Mouse (Mus musculus): ENCODE measurements around the gene Ipmk. TPM values are rescaled to one million over a fixed set of nuclear protein-coding genes. Genes with fewer than 3 reads are reported as not detected.
"Not testable (repeated sequence)": the region's sequence is repeated elsewhere in the genome, so short reads cannot be mapped to it uniquely, and the experiment has no call there.

Ipmk gene
- polyA plus RNA-seq, 1 experiment from 2014 or later = 14.3 TPM

DNA sequence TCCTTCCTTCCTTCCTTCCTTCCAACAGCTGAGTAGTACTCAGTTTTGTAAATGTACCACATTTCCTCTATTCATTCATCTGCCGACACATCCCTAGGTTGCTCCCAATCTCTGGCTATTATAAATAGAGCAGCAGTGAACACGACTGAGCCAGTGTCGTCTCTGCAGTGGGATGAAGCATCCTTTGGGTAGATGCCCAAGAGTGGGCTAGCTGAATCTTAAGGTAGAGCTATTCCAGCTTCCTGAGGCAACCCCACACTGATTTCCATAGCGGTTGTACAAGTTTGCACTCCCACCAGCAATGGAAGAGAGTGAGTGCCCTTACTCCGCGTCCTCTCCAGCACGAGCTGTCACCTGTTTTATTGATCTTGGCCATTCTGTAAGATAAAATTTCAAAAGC is 32.8 kb downstream of the Ipmk start:
- Histone ChIP-seq H3K4me1 (peaks cover 32% of the 10 kb centered on the region), H3K27ac (no peak overlapping the region), H3K4me2 (no peak overlapping the region), H3K9ac (no peak overlapping the region), H3K9me3 (replicated peaks) (no peaks in the 10 kb centered on the region), H3K36me3 (peaks cover 43% of the 10 kb centered on the region), H3K27me3 (no peaks in the 10 kb centered on the region), H3K4me3 (replicated peaks) (no peak overlapping the region)
- ATAC-seq (replicated peaks; ENCODE audit: low FRiP score) = no peak
- 91% methylated on average over 7 of the region's 7 CpGs for WGBS

DNA sequence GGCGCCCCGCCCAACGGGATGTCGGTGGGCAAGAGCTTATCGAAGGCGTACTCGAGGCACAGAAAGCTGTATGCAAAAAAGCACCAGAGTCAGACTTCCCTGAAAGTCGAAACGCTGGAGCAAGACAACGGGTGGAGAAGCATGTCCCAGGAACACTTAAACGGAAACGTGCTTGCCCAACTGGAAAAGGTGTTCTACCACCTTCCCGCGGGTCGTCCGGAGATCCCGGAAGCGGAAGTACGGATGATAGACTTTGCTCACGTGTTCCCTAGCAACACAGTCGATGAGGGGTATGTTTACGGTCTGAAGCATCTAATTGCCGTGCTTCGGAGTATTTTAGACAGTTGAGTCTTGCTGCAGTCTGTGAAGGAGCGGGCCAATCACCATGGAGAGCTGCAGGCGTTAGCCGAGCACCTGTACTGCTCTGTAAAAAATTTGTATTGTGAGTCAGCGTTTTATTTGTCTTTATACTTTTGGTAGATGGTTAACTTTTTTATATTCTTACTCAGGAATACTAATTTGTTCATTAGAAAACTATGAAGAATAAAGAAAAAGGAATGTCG is 34.0 kb downstream of the Ipmk start:
- WGBS = 68% methylated on average over 29 of the region's 29 CpGs
- Histone ChIP-seq H3K9ac (no peak overlapping the region), H3K9me3 (replicated peaks) (no peaks in the 10 kb centered on the region), H3K4me1 (peaks cover 32% of the 10 kb centered on the region), H3K4me3 (replicated peaks) (0 out of 2 replicates have a peak overlapping the region, but pooled peaks have one; percentile 0), H3K27ac (peak overlapping the region; percentile 74), H3K36me3 (peaks cover 41% of the 10 kb centered on the region), H3K27me3 (no peaks in the 10 kb centered on the region), H3K4me2 (peak overlapping the region; percentile 36)
- ATAC-seq (replicated peaks; ENCODE audit: low FRiP score) = peak; percentile 27; the same call in 1 of the 2 replicates

DNA sequence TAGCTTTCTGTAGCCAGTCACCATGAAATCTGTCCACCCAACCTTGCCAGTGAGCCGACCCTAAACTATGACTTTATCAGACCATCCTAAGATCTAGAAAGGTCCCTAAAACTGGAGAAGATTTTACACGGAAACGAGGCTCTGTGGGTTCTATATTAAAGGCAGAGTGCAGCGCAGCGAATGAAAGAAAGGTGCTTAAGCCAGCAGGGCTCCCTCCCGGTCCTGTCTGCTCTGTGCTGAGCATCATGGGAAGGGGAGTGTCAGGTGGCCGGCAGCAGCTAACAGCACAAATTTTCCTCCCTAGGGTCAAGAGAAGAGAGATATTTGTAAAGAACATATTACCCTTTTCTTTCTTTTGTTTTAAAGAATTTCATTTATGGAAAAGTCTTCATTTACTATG is 34.5 kb downstream of the Ipmk start:
- Histone ChIP-seq H3K4me3 (replicated peaks) (0 out of 2 replicates have a peak overlapping the region, but pooled peaks have one; percentile 0), H3K27me3 (no peaks in the 10 kb centered on the region), H3K9me3 (replicated peaks) (no peaks in the 10 kb centered on the region), H3K4me1 (peaks cover 32% of the 10 kb centered on the region), H3K27ac (peak overlapping the region; percentile 74), H3K36me3 (peaks cover 35% of the 10 kb centered on the region), H3K4me2 (peak overlapping the region; percentile 36), H3K9ac (no peak overlapping the region)
- ATAC-seq (replicated peaks; ENCODE audit: low FRiP score) = no peak
- WGBS = 46% methylated on average over 7 of the region's 7 CpGs

DNA sequence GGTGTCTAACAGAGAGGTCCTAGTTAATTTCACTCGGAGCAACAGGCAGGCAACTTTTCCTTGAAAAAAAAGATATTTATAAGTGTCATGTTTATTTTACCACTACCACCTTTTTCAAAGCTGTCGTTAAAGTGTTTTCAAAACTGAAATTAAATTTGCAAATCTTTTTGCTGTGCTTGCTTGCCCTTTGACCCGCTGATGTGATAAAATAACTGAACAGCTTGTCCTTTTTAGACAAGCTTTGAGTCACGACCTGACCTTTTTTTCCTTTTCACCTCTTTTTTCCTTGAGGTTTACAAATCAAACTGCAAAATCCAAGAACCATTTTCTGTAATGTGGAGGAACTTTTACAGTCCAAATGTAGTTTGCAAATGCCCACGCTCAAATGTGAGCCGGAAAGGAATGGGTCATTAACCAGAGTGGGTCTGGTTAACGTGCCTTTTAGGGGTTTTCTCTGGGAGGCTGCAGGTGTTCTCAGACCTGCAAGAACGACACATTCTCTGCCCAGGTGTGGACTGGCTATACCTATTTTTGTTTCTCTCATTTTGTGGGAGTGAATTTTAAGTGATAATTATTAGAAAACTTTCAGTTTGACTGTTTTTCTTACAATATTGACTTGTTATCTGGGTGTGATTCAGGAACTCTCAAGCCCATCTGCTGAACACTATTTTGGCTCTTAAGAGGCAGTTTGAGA is 35.4 kb downstream of the Ipmk start:
- Histone ChIP-seq H3K9ac (no peak overlapping the region), H3K27me3 (no peaks in the 10 kb centered on the region), H3K4me2 (no peak overlapping the region), H3K27ac (peak overlapping the region; percentile 64), H3K36me3 (peaks cover 29% of the 10 kb centered on the region; the same call in 1 of the 2 replicates), H3K9me3 (replicated peaks) (no peaks in the 10 kb centered on the region), H3K4me1 (peaks cover 32% of the 10 kb centered on the region), H3K4me3 (replicated peaks) (no peak overlapping the region)
- WGBS = 28% methylated on average over 8 of the region's 8 CpGs
- no peak; the same call in 1 of the 2 replicates for ATAC-seq (replicated peaks; ENCODE audit: low FRiP score)

DNA sequence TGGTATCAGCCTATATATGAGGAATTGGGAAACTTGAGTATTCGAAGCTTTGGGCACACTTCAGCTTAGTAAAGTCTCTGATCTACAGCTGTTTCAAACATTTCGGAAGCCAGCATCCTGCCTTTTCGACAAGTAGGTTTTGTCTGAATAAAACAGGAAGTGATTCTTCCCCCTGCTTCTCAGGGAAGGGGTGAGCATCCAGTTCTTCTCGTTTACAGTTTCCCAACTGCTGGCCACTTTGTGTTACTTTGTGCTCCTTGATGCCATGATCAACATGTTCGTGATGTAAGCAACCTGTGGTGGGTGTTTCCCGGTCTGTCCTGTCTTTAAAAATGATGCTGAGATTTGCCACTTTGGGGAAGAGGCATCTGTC is 36.0 kb downstream of the Ipmk start:
- 56% methylated on average over 6 of the region's 6 CpGs for WGBS

DNA sequence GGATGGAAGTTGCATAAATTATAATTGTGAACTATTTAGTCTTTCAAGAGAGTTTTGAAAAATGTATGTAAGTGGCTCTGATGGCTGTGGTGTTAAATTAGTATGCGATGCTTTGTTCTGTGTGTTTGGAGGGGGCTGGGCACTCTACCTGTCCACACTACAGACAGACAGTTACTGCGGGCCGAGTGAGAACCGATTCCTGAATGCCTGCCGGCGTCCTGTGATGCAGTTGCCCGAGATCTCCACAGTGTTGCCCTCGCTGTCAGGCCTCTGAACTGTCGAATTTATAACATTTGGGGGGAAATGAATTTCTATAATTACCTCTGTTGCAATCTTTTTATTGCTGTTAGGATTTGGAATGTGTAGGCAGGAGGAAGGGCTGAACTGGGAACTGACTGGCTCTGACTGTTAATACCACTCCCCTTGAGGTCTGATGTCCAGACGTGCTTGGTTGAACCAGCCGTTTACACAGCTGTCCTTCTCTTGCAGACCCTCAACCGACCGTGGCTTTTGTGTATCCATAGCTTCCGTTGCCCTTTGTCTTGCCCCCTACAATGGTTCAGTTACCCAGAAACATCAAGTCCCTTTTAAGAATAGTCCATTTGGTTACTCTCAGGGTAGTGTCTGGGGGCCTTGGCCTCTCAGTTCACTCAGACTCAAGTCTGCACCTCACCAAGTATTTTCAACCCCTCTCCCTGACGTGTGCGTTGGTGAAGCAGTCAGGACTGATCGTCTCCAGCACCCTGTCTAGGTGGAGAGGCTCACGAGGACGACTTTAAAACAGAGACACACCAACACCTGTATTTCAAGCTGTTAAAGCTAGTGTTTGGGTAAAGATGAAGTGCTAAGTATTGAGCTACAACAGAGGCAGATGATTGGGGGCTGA is 36.8 kb downstream of the Ipmk start:
- peak; percentile 83 for ATAC-seq (replicated peaks; ENCODE audit: low FRiP score)
- Histone ChIP-seq H3K4me2 (no peak overlapping the region), H3K4me1 (peaks cover 32% of the 10 kb centered on the region), H3K27me3 (no peaks in the 10 kb centered on the region), H3K36me3 (peaks cover 18% of the 10 kb centered on the region; the same call in 1 of the 2 replicates), H3K9ac (no peak overlapping the region), H3K4me3 (replicated peaks) (no peak overlapping the region), H3K9me3 (replicated peaks) (no peaks in the 10 kb centered on the region), H3K27ac (peak overlapping the region; percentile 39)
- WGBS = 38% methylated on average over 19 of the region's 19 CpGs

More for the DNA sequence above, 36.0 kb downstream of the Ipmk start:
- not testable (repeated sequence) for H3K9me3 ChIP-seq (replicated peaks); H3K4me3 ChIP-seq (replicated peaks); H3K9ac ChIP-seq; H3K4me2 ChIP-seq; ATAC-seq (replicated peaks; ENCODE audit: low FRiP score); H3K27me3 ChIP-seq
- peaks cover 26% of the 10 kb centered on the region; the same call in 1 of the 2 replicates for H3K36me3 ChIP-seq
- peak overlapping the region; percentile 64 for H3K27ac ChIP-seq
- H3K4me1 ChIP-seq = peaks cover 32% of the 10 kb centered on the region

DNA sequence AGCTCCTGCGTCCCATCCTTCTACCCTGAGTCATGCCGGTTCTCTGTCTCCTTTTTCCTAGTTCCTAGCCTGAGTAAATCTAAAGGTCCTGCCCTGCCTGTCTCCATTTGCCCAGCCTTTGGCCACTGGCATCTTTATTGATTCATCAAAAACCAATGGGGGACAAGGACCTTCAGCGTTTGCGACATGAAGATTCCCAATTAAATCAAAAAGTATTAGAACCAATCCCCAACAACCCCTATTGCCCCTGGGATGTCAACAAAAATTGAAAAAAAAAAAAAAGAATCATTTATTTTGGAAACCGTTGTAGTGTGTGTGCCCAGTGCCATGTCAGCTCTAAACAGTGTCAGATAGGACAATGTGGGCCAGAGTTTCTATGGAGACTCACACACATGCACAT is 41.7 kb downstream of the Ipmk start:
- Histone ChIP-seq H3K4me2 (no peak overlapping the region), H3K36me3 (no peaks in the 10 kb centered on the region), H3K27ac (no peak overlapping the region), H3K4me3 (replicated peaks) (no peak overlapping the region), H3K27me3 (no peaks in the 10 kb centered on the region), H3K4me1 (peaks cover 8% of the 10 kb centered on the region), H3K9ac (no peak overlapping the region), H3K9me3 (replicated peaks) (0 out of 2 replicates have a peak, but pooled peaks cover 7% of the 10 kb centered on the region)
- no peak for ATAC-seq (replicated peaks; ENCODE audit: low FRiP score)
- WGBS = 97% methylated on average over 5 of the region's 5 CpGs

DNA sequence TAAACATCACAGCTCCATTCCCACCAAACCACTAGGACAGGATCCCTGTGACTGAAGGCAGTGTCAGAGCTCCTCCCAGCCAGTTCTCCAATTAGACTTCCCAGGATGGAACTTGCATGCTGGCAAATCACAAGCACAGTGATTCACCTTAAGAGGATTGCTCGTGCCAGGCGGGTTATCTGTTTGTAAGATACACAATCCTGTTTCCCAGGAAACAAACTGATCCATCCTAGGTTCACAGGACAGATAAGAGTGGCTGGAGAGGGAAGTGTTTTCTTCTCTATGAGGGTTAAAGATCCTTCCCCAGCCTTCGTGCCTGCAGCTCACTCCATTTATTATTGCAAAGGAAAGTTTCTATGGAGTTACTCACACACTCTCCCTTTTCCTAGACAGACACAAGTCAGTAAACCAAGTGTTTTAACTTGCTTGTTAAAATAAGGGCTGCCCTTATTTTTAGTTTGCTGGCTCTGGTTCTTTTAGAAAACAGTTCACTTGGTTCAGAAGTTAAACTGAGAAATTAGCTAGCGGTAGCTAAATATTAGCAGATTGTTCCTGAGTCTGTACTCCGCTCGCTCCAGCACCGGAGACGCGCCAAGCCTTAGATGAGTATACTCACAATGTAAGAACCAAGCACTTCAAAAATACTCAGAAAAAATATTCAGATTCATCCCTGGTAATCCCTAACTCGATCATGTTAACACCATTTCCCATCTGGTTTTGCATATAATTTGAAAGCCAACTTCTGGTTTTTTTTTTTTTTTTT is 51.0 kb downstream of the Ipmk start:
- no peak overlapping the region for H3K4me3 ChIP-seq (replicated peaks)
- no peak overlapping the region for H3K9ac ChIP-seq
- H3K9me3 ChIP-seq (replicated peaks) = no peaks in the 10 kb centered on the region
- no peaks in the 10 kb centered on the region for H3K4me1 ChIP-seq
- no peak overlapping the region for H3K27ac ChIP-seq
- ATAC-seq (replicated peaks; ENCODE audit: low FRiP score) = no peak
- no peaks in the 10 kb centered on the region for H3K27me3 ChIP-seq
- H3K36me3 ChIP-seq = no peaks in the 10 kb centered on the region
- WGBS = 82% methylated on average over 10 of the region's 10 CpGs
- no peak overlapping the region for H3K4me2 ChIP-seq

DNA sequence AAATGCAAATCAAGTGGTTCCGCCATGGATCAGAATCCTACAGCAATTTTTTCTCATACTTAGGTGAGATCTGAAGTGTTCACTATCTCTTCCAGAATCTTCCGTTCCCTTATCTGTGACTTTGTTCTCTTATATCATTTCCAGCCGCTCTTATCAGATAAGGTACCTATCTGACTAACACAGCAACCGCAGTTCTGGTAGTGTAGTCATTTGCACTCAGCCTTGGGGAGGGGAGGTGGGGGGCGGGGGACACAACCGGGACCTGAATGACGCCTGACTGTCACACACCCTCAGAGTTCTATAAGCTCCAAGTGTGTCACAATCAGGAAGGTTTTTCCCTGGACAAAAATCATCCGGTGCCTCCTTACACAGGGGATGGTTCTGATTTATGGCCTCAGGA is 51.8 kb downstream of the Ipmk start:
- no peak overlapping the region for H3K4me2 ChIP-seq
- H3K9ac ChIP-seq = no peak overlapping the region
- H3K4me1 ChIP-seq = no peaks in the 10 kb centered on the region
- 59% methylated on average over 8 of the region's 8 CpGs for WGBS
- no peaks in the 10 kb centered on the region for H3K9me3 ChIP-seq (replicated peaks)
- ATAC-seq (replicated peaks; ENCODE audit: low FRiP score) = 0 out of 2 replicates have a peak, but pooled peaks have one; percentile 22
- H3K36me3 ChIP-seq = no peaks in the 10 kb centered on the region
- no peak overlapping the region for H3K4me3 ChIP-seq (replicated peaks)
- H3K27ac ChIP-seq = no peak overlapping the region
- H3K27me3 ChIP-seq = no peaks in the 10 kb centered on the region

DNA sequence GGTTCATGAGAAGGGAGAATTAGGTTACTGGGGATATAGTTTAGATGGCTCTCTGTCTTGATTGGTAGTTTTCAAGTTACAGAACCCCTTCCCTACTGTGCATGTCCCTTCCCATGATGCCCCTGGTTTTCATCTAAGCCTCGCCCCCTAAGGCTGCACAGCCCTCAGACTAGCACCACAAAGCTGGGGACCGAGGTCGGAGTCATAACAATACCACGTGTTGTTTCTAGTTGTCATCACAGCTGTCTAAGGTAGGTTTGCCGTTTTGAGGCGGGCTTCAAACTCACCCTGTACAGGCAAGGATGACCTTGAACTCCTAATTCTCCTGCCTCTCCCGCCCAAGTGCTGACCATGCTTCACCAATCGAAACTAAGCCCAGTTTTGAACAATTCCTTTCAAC is 52.4 kb downstream of the Ipmk start:
- H3K27ac ChIP-seq = no peak overlapping the region
- ATAC-seq (replicated peaks; ENCODE audit: low FRiP score) = no peak
- H3K36me3 ChIP-seq = no peaks in the 10 kb centered on the region
- 82% methylated on average over 8 of the region's 8 CpGs for WGBS
- no peak overlapping the region for H3K4me3 ChIP-seq (replicated peaks)
- no peaks in the 10 kb centered on the region for H3K4me1 ChIP-seq
- H3K4me2 ChIP-seq = no peak overlapping the region
- no peaks in the 10 kb centered on the region for H3K27me3 ChIP-seq
- no peak overlapping the region for H3K9ac ChIP-seq
- H3K9me3 ChIP-seq (replicated peaks) = no peaks in the 10 kb centered on the region

DNA sequence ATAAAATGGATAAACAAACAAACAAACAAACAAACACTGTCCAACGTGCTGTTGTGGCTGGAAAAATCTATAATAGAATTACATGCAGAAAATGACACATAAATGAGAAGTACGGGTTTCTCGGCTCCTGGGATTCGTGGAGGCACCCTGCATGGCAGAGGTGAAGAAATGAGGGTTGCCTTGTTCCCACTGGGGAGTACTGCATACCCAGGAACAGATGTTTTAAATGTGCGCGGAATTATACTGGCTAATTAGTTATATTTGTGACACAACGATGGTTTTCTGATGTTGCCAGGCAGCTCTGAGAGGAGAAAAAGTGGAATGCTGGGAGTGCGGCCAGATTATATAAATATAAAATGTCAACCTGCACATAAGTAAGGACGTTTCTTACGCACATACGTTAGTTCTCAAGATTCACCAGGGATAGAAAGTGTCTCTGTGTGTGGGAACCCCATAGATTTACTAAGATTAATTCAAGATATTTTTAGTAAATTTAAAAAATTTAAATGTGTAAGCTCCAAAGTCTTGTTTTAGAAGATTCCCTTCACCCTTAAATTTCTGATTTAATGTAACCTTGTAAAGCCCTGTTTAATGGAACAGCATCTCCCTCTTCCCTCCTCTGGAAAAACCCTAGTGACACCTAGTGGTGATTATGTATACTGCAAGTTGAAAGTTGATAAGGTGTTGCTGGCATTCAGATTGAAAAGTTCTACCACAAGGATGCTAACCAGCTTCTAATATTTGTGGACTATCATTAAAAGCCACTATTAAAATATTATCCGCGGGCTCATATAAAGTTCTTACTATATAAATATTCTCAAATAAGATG is 53.5 kb downstream of the Ipmk start:
- H3K9me3 ChIP-seq (replicated peaks) = no peaks in the 10 kb centered on the region
- H3K4me1 ChIP-seq = no peaks in the 10 kb centered on the region
- no peak overlapping the region for H3K27ac ChIP-seq
- no peak overlapping the region for H3K4me2 ChIP-seq
- no peak overlapping the region for H3K9ac ChIP-seq
- no peak for ATAC-seq (replicated peaks; ENCODE audit: low FRiP score)
- no peaks in the 10 kb centered on the region for H3K36me3 ChIP-seq
- H3K27me3 ChIP-seq = no peaks in the 10 kb centered on the region
- H3K4me3 ChIP-seq (replicated peaks) = no peak overlapping the region
- 66% methylated on average over 13 of the region's 13 CpGs for WGBS

Data from kidney, embryonic 15.5 days (tissue).